Mouse (Mus musculus) ovary, postnatal 14 days (tissue): ENCODE results near the gene Frmd5.
"Not testable (repeated sequence)": the region's sequence is repeated elsewhere in the genome, so short reads cannot be mapped to it uniquely, and the experiment has no call there.

Source experiments
- DNase-seq: peaks from one replicate; pipeline ENCODE4 v3.0.0; 2022; ENCODE audit warnings: low spot score

Gene Frmd5

DNA sequence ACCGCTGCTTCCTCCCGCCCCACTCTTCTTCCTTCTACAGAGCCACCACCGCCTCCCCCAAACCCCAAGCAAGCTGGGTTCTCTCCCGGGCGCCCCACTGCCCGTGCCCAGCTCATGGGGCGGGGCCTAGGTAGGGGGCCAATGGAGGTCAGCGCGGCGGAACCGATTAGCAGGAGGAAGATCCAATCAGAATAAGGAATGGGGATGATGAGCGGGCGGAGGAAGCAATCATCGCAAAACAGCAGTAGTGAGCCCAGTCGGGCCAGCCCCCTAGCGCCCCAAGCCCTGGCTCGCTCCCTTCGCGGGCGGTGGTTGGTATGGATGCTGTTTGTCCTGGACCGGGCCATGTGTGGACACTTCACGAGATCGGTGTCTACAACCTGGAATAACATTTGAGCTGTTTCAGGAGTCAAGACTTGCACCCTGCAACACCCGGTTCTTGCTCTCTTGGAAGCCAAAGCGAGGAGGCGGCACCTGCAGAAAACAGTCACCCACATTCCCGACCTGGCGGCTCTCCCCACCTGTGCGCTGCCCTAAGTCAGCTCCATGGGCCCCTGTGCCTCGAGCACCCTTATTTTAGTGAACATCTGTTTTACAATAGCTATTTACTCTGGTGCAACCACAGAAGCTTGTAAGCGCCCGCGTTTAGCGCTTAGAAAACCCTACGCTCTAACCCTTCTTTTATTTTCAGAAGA lies at the start of gene Frmd5:
Gene Frmd5, minus strand, starts transcription at position 129 of the 695 bp plus-strand sequence.
- peak; percentile 84 for DNase-seq

DNA sequence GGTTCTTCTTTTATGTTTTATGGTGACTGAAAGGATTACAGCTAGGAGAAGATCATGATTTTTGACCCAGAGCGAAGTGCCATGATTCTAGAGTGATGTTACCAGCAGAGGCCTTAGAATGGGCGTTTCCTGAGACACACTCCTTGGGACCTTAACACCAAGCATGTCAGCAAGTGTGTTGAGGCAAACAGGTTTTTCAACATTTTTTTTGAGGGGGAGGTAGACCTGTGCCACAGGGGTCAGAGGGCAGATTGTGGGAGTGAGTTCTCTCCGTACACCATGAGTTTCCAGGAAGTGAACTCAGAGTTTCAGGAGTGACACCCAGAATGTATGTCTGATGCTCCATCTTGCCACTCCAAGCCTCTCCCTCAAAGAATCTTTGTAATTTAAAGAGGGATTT lies 47.1 kb upstream of the Frmd5 start:
- no peak for DNase-seq

DNA sequence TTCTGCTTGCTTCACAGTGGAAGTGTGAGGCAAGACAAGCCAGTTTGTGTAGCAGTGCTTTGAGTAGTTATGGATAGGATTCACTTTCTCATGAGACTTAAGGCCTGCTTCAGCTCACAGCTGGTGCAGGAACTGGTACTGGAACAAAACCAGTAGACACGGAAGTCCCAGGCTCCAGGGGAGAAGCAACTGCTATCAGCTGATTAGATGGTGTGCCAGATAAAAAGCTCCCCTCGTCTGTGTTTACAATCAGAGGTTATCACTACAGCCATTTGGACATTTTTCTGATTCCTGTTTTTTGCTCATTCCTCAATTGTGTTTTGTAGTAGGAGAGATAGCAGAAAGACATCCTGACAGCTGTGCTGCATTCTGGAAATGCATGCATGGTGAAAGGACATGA lies 45.2 kb upstream of the Frmd5 start:
- DNase-seq = no peak

DNA sequence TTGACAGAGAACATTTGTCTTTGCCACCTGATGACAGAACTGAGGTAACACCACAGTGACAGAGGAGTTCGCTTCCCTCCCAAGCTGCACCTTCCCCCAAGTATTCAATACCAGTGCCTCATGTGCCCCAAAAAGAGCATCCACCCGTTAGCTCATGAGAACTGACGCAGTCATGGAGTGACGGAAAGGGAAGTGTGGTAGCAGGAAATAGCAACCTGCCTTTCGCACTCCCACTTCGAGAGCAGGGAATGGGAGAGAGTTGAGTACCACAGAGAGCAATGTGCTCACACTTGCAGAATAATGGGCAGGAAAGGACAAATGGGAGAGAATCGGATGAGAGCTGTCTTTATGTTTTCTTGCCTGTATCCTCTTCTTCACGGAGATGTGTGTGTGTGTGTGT lies 39.2 kb upstream of the Frmd5 start:
- no peak for DNase-seq

DNA sequence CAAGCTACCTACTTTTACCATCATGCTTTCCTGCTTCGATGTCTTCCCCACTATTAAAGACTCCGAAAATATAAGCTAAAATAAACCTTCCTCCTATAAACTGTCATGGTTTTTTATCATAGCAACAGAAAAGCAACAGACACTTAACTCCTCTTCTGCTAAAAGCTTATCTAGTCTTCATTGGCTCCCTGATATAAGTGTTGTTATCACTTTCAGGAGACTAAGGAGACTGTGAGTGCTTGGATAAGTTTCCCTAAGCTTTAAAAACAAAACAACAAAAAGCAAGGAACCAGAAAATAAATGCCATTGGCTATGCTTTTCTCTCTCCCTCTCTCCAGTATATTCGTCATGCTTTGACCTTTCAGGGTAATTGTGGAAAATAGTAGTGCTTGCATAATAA lies 35.4 kb upstream of the Frmd5 start:
- no peak for DNase-seq

DNA sequence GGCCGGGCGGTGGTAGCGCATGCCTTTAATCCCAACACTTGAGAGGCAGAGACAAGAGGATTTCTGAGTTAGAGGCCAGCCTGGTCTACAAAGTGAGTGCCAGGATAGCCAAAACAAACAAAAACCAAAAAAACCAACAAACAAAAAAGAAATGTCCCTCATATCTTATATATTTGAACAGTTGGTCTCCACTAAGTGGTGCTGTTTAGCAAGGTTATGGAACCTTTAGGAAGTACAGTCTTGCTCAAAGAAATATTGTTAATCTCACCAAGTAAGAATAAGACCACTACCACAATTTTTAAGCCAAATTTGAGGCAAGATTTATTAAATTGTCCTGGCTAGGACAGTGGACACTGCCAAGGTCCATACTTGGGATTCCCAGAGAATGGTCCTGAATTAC lies 34.6 kb upstream of the Frmd5 start:
- DNase-seq = no peak

DNA sequence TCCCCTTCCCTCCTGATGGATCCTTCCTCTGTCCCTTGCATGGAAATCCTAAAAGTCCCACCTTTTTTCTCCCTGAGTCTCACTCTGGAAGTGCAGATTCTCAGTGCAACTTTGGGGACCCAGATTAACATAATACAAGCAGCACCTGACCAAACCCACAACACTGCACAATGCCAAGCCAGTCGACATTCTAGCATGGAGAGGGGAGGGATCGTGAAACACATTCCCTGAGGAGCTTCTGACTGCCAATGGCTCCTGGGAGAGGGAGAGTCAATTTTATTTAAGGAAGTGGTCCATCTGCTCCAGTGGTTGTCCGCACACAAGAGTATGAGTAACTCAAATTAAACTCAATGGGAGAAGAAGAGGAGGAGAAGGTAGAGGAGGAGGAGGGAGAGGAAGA lies 28.0 kb upstream of the Frmd5 start:
- DNase-seq = no peak

DNA sequence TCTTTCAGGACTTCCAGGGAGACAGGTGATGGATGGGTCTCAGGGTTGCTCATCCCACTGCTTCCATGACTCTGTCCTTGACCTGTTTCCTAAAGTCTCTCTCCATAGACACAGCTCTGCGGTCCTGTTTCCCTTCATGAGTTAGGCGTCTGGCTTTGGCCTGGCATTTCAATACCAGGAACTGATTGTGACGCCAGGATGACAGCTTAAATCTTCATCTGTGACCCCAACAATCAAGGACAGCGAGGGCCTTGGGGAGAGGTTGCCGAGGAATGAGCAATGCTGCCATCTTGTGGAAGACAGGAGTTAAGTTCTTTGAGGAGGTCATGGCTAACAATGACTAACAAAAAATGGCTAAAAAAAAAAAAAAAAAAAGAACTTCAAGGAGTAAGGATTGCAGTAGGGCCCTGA lies 25.6 kb upstream of the Frmd5 start:
- DNase-seq = peak; percentile 36

DNA sequence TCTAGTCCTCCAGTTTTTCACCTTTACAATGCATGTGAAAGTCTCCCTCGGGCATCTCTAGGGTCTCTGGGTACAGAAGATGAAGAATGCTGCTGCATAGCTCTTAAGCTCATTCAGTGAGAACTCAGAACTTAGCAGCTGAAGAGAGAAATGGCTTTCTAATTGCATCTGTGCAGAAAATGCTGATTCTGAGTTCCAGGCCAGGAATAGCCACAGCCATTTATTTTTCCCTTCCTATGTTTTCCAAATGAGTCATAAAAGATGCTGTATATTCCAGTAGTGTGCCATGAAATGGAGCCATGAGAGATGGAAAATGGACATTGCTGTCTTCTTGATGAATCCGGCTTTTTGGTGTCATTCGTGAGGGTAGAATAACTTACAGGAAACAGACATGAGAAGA lies 21.5 kb upstream of the Frmd5 start:
- no peak for DNase-seq

DNA sequence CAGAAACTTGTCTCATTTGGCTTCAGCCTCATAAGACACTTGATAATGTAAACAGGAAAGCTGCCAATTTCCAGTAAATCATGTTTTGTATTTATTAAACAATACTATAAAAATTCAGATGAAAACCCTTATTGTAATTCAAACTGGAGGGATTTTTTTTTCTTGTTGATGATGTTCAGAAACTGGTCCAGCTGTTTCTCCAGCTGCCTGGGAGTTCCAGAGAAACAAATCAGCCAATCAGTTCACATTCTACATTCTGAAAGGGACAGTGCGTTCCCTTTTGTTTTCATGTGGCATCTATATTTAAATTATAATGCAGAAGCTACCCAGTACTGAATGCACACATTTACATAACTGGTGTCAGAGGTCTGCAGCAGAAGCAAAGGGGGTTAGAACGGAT lies 19.3 kb upstream of the Frmd5 start:
- DNase-seq = no peak

DNA sequence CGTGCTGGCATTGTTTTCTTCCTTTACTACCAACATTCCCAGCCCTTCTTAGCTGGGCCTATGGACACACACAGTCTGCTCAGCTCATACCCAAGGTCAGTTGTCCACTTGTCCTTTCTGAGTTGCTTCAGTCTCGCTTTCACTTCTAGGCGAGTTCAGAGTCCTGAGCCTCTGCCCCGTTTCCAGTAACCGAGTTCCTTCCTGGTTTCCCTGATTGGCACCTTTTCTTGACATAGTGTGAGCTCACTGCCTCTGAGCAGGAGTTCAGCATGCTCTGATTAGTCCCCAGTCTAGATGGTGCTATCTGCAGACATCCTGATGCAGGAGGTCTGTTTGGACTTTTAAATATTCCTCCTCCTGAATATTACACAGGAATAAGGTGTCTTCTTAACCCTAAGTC lies 17.8 kb upstream of the Frmd5 start:
- DNase-seq = no peak

DNA sequence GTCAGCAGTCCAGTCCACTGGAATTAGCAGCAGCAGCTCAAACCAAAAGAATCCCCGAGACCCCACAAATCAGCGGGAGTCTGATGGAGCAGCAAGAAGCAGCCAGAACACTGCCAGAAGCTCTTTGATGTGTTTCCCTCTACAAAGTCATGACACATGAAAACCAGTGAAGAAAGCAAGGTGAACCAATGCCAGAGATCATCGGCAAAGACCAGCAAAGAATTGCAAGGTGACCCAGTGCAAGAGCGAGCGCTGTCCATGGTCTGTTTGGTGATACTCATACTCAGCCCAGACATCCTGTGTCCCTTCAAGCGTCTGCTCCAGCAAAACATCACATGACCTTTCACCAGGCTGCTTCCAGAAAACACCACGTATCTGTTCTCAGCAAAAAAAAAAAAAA lies 14.9 kb upstream of the Frmd5 start:
- no peak for DNase-seq

DNA sequence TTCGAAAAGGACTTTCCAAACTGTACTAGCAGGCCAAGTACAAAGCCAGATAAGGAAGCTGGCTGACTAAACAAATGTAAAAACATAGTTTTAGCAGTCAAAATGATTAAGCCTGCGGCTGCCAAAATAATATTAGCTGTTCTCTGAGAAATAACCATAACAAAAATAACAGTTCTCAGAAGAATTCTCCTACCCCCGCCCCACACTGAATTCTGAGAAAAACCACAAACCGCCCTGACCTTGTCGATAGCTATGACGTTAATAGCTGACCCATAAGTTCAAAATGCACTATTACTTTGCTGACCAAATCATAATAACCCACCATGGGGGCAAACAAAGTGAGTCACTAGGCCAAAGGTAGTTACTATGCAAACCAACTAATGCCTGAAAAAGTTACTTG lies 4.0 kb upstream of the Frmd5 start:
- DNase-seq = not testable (repeated sequence)

DNA sequence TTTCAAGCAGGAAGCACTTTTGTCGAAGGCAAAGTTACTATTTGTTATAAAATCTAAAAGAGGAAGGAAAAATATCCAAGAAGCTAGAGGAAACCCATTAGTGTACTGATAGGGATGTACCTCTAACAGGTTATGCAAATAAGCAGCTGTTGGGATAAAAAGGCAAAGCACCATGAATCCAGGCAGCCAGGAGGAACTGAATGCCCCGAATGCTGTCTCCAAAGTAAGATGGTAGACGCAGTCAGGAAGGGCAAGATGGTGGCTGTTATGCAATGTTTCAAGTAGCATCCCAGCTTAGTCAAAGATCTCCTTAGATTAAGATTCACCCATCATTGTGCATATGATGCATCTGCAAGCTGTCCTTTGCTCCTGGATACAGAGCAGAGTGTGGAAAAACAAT lies 2.2 kb upstream of the Frmd5 start:
- DNase-seq = no peak

DNA sequence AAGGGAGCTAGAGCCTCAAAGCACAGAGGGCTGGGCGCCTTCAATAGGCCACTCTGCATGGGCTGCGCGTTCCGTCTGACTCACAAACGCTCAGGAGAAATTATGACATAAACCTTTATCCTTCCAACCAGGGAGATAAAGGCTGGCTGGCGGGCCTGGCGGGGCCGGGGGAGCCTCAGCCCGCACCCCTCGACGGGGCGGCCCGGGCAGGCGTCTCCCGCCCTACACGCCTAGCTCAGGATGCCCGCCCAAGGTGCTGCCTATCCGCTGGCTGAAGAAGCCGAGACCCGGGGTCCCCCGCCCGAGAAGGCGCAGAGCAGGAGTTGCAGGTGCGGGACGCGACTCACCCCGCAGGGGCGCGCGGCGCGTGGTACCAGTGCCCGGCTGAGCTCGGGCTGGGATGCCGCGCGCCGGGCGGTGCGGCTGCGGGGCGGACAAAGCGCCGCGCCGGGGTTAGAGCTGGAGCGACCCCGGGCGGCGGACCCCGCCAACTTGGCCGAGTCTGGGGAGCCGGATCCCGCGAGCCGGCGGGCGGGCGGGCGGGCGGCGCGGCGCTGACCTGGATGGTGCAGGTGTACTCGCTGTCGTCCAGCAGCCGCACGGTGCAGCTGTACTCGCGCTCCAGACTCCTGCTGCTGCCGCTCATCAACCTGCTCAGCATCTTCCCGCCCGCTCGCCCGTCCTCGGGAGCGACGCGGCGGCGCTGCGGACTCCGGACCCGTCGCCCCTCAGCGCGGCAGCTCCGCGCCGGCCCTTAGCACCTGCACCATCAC lies 530 bp downstream of the Frmd5 start:
- no peak for DNase-seq

DNA sequence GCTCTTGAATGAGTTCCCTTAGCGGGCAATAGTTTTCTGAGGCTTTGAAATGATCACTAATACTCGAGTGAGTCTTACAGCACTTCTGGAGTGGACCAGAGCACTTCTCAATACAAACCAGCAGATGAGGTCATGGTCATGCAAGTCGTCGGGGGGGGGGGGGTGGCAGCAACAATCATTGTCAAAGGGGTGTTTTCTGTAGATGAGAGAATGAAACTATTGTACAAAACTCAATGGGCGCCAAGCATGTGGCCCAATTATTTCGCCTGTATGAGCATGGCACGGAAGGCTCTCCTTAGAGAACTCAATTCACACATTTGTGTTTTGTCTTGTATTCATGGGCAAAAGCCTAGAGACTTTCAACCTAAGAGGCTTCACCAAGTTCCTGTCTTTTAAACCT lies 7.8 kb downstream of the Frmd5 start:
- no peak for DNase-seq

DNA sequence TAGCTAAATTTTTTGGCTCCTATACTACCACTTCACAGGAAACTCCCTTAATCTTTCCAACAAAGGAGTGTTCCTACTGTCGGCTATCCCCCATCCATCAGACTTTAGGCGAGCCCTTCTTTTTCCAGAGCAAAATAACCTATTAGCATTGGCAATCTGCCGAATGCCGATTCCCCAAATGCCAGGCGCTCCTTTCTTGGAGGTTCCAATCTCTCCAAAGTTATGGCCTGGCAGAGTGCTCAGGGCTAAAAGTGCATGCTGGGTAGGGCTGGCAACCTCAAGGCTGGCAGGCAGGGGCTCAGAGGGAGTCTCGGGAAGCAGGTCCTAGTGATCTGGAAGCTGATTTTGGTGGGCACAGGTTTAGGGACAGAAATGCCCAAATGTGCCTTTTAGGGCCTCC lies 10.9 kb downstream of the Frmd5 start:
- no peak for DNase-seq

DNA sequence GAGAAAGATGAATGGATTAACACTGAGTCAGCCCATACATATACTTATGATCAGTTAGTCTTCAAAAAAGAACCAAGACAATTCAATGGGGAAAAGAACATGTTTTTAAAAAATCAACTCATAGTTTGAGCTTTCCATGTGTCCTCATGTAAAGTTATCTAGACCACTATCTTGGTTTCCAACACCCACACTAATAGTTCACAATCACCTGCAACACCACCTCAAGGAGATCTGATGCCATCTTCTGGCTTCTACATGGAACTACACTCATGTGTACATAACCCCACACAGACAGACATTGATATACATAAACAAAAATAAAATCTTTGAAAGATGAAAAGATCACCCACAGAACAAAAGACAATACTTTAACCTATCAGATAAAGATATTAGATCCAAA lies 17.1 kb downstream of the Frmd5 start:
- no peak for DNase-seq

DNA sequence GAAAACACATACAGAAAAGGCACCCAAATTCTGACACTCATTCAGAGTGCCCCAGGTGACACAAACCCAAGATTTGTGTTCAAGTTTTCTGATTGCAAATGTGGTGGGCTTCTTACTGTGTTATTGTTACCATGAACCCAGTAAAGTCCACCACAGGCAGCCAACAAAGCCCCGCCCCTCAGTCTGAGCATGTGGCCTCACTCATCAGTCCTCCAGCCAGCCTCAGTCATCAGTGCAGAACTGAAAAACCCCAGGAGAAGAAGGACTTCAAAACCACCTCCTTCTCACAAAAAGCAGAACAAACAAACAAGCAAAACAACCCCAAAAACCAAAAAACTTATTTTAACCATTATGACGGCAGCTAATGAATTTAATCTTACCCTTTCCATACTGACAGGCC lies 18.5 kb downstream of the Frmd5 start:
- no peak for DNase-seq

DNA sequence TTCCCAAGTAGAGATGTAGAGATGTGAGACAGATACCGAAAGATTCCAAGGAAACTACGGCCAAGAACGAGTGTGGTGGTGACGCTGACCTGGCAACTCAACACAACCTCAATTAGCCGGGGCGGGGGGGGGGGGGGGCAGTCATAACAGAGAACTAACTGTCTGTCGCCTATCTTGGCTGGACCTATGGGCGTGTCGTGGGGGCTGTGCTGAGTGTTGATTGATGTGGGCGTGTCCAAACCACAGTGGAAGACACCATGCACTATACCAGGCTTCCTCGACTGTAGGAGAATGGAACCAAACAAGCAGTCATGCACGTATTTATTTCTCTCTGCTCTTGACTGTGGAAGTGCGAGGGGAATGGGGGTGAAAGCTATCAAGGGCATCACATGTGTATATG lies 19.1 kb downstream of the Frmd5 start:
- no peak for DNase-seq

DNA sequence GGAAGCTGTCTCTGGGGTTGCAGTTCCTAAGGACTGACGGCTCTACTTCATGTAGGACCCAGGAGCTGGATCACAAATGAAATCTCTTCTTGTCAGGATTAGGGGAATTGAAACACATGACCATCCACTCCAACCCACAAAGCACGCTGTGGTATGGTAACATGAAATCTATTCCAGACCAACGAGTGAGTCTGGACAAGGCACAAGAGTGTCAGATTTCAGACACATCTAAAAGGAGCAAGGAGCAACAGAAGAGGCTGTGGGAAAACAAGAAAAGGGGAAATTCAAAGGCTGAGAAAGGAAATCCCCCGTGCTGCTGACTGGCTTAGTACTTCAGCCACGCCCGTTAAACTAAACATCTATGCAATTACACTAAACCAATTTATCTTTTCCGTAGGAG lies 19.6 kb downstream of the Frmd5 start:
- no peak for DNase-seq

DNA sequence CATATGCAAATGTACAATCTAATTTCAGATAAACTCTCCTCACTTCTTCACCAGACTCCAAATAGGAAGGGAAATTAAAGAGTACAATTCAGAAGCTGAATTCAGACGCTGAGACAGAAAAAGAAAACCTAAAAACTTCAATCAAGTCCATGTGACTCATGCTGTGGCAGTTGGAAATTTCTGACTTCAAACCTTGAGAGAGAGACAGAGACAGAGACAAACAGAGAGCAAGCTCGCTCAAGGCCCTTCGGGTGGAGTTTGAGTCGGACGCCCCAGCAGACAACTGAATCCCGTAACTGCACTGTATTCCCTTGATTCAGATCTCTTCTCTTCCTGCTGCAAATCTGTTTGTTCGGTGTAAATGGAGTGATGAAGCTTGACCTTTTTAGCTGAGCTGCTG lies 30.7 kb downstream of the Frmd5 start:
- no peak for DNase-seq

DNA sequence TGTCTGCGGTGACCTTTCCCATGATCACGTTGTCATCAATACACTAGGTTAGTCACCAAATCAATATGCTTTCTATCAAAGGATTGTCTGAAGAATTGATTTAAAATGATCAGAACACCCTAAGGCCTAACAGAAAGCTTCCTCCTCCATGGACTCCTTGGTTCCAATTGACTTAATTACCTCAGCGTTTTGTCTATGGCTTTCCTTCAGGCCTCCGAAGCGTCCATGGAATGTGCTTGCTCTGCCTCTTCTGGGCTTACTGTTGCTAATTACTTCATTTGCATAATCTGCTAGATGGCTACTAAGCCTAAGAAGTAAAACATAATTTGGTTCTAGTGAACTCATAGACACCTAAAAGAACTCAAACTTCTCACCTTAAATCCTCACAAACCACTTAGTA lies 42.0 kb downstream of the Frmd5 start:
- DNase-seq = no peak

DNA sequence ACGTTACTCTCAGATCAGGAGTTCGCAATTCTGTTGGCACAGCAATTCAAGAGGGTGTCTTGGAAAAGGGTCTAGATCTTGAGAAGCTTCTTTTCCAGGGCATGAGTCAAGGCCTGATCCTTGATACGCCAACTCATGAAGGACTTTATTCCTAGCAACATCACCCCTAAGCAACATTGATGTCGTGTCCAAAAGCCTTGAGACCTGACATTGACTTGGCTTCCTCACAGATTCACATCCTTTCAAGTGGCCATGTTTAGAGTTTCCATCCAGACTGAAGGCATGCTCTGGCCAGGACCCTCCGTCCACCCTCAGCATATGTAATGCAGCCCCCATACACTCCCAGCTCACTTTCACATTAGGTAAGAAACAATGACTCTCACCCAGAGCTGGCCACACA lies 45.0 kb downstream of the Frmd5 start:
- DNase-seq = no peak
